Mouse (Mus musculus) colon, adult 2 months (tissue): Measurements from ENCODE around the gene Urah. TPM values are rescaled to one million over a fixed set of nuclear protein-coding genes. Genes with fewer than 3 reads are reported as not detected.

Source experiments
- polyA plus RNA-seq: library from polyadenylated mRNA; depleted of rRNA; stranded (reverse); fragments of >200 nt; gene quantifications from 2 replicates; pipeline ENCODE4 v1.2.3, GENCODE M21; 2012; rRNA removed

The Urah gene
- polyA plus RNA-seq = 63.2 and 78.4 TPM in 2 replicates

GRCm38 (mm10) chr7:140834968-140835757, at the start of gene Urah:
Gene Urah, plus strand, starts transcription at chr7:140835018.

GRCm38 (mm10) chr7:140787406-140788052, 47.3 kb upstream of the Urah start, which contains the start of gene Syce1:
Gene Syce1, minus strand, starts transcription at chr7:140787852.

GRCm38 (mm10) chr7:140821653-140822329, 13.0 kb upstream of the Urah start, which contains the start of gene Zfp941:
Gene Zfp941, minus strand, starts transcription at chr7:140822178.

GRCm38 (mm10) chr7:140844905-140845665, 10.3 kb downstream of the Urah start, which contains the start of gene Scgb1c1:
Gene Scgb1c1, plus strand, starts transcription at chr7:140845547.

GRCm38 (mm10) chr7:140847755-140848580, 13.2 kb downstream of the Urah start, which contains the start of gene Odf3:
Gene Odf3, plus strand, starts transcription at chr7:140847805.

GRCm38 (mm10) chr7:140855860-140856784, 21.3 kb downstream of the Urah start, which contains the start of gene Gm45785:
Gene Gm45785, minus strand, starts transcription at chr7:140856331.

GRCm38 (mm10) chr7:140856785-140857549, 22.1 kb downstream of the Urah start, which contains the start of gene Ric8a:
Gene Ric8a, plus strand, starts transcription at chr7:140856957.

GRCm38 (mm10) chr7:140857550-140858505, 23.0 kb downstream of the Urah start, which contains the start of gene Bet1l:
Gene Bet1l, minus strand, starts transcription at chr7:140857577.

GRCm38 (mm10) chr7:140881696-140882468, 47.1 kb downstream of the Urah start, which contains the start of the genes Psmd13 and Sirt3:
Gene Psmd13, plus strand, starts transcription at chr7:140881968.
Gene Sirt3, minus strand, starts transcription at chr7:140882309.

Other genes with a start within 250 kb of the Urah start
- not detected in 2 replicates for gene Olfr46, start 233.7 kb upstream of the Urah start, polyA plus RNA-seq
- gene Olfr61, start 206.0 kb upstream of the Urah start, polyA plus RNA-seq = not detected in 2 replicates
- gene Olfr53, start 188.6 kb upstream of the Urah start, polyA plus RNA-seq = not detected in 2 replicates
- gene Olfr539, start 175.1 kb upstream of the Urah start, polyA plus RNA-seq = not detected in 2 replicates
- not detected in 2 replicates for gene Olfr45, start 153.1 kb upstream of the Urah start, polyA plus RNA-seq
- gene Olfr541, start 137.8 kb upstream of the Urah start, polyA plus RNA-seq = not detected in 2 replicates
- 0.91 and 3.0 TPM in 2 replicates for gene Cyp2e1, start 71.3 kb upstream of the Urah start, polyA plus RNA-seq
- 0.07 and 0.17 TPM in 2 replicates for gene Syce1, start 47.2 kb upstream of the Urah start, polyA plus RNA-seq
- 0.09 and 0.19 TPM in 2 replicates for gene Zfp941, start 12.8 kb upstream of the Urah start, polyA plus RNA-seq
- gene Scgb1c1, start 10.5 kb downstream of the Urah start, polyA plus RNA-seq = not detected in 2 replicates
- not detected in 2 replicates for gene Odf3, start 12.8 kb downstream of the Urah start, polyA plus RNA-seq
- gene Gm45785, start 21.3 kb downstream of the Urah start, polyA plus RNA-seq = 2.8 TPM in 1 of 2 replicates, not detected in the other
- gene Ric8a, start 21.9 kb downstream of the Urah start, polyA plus RNA-seq = 109 and 117 TPM in 2 replicates
- gene Bet1l, start 22.6 kb downstream of the Urah start, polyA plus RNA-seq = 23.7 and 24.1 TPM in 2 replicates
- gene Psmd13, start 47.0 kb downstream of the Urah start, polyA plus RNA-seq = 53.8 and 58.2 TPM in 2 replicates
- gene Sirt3, start 47.3 kb downstream of the Urah start, polyA plus RNA-seq = 29.5 and 34.3 TPM in 2 replicates
- 3.4 and 4.0 TPM in 2 replicates for gene Cox8b, start 65.4 kb downstream of the Urah start, polyA plus RNA-seq
- 82.3 and 99.4 TPM in 2 replicates for gene Nlrp6, start 85.9 kb downstream of the Urah start, polyA plus RNA-seq
- 40.3 and 53.5 TPM in 2 replicates for gene Pgghg, start 106.4 kb downstream of the Urah start, polyA plus RNA-seq
- 1.5 and 1.6 TPM in 2 replicates for gene Ifitm5, start 115.3 kb downstream of the Urah start, polyA plus RNA-seq
- gene Gm45717, start 120.9 kb downstream of the Urah start, polyA plus RNA-seq = not detected in 2 replicates
- 481 and 681 TPM in 2 replicates for gene Ifitm2, start 121.0 kb downstream of the Urah start, polyA plus RNA-seq
- 83.6 and 107 TPM in 2 replicates for gene Ifitm1, start 132.2 kb downstream of the Urah start, polyA plus RNA-seq
- 135 and 161 TPM in 2 replicates for gene Ifitm3, start 175.8 kb downstream of the Urah start, polyA plus RNA-seq
- 1.1 and 2.9 TPM in 2 replicates for gene Ifitm6, start 182.9 kb downstream of the Urah start, polyA plus RNA-seq
- not detected in 2 replicates for gene Gm17387, start 194.1 kb downstream of the Urah start, polyA plus RNA-seq
- gene B4galnt4, start 226.1 kb downstream of the Urah start, polyA plus RNA-seq = 3.7 and 5.0 TPM in 2 replicates
- gene Pkp3, start 243.2 kb downstream of the Urah start, polyA plus RNA-seq = 141 and 148 TPM in 2 replicates